Mouse (Mus musculus) embryonic facial prominence, embryonic 15.5 days (tissue): ENCODE measurements around the gene Irak2. TPM values are rescaled to one million over a fixed set of nuclear protein-coding genes. Genes with fewer than 3 reads are reported as not detected.
A peak's percentile ranks its signal among the peaks of the same experiment; 100 is the strongest.

Experiments
- ATAC-seq: fragments of 200-750 bp; cut with Nextera tagmentation; 2 replicates; pipeline ENCODE4 v1.8.0; 2017; ENCODE audit warnings: low read depth, moderate TSS enrichment; ENCODE audit not compliant: insufficient number of reproducible peaks, low FRiP score, low TSS enrichment
- H3K27ac ChIP-seq: fragments of 300-500 bp; sonication (generic); replicated peaks from 2 replicates; pipeline ENCODE4 v1.5.1; 2015; ENCODE audit warnings: mild to moderate bottlenecking, inconsistent platforms
- H3K27me3 ChIP-seq: fragments of 300-500 bp; sonication (generic); 2 replicates; pipeline ENCODE4 v1.6.1; 2015; ENCODE audit warnings: inconsistent platforms
- H3K36me3 ChIP-seq: fragments of 300-500 bp; sonication (generic); 2 replicates; pipeline ENCODE4 v1.6.1; 2015; ENCODE audit warnings: mild to moderate bottlenecking, inconsistent platforms
- H3K4me1 ChIP-seq: fragments of 300-500 bp; sonication (generic); 2 replicates; pipeline ENCODE4 v1.6.1; 2015; ENCODE audit warnings: inconsistent platforms
- H3K4me2 ChIP-seq: fragments of 300-500 bp; sonication (generic); replicated peaks from 2 replicates; pipeline ENCODE4 v1.6.1; 2015; ENCODE audit warnings: mild to moderate bottlenecking, inconsistent platforms
- H3K4me3 ChIP-seq: fragments of 300-500 bp; sonication (generic); replicated peaks from 2 replicates; pipeline ENCODE4 v1.5.1; 2015; ENCODE audit warnings: mild to moderate bottlenecking, inconsistent platforms
- H3K9ac ChIP-seq: fragments of 300-500 bp; sonication (generic); 2 replicates; pipeline ENCODE4 v1.6.1; 2015; ENCODE audit warnings: inconsistent platforms
- H3K9me3 ChIP-seq: fragments of 300-500 bp; sonication (generic); replicated peaks from 2 replicates; pipeline ENCODE4 v1.6.1; 2016; ENCODE audit warnings: inconsistent platforms
- WGBS: fragments of 180-500 bp; shearing (Covaris S2); methylation state at CpG from one replicate; pipeline ENCODE4 v1.1.7; 2015; 5-methylcytosine and 5-hydroxymethylcytosine counted together
- polyA plus RNA-seq: library from polyadenylated mRNA; unstranded; fragments of >200 nt; fragmentation: Nextera tagmentation; extraction: Ambion mirVana; gene quantifications from 2 replicates; pipeline ENCODE4 v1.2.1, GENCODE M21; 2015

Irak2 gene
- polyA plus RNA-seq, 1 experiment from 2014 or later: 4.0 TPM

DNA sequence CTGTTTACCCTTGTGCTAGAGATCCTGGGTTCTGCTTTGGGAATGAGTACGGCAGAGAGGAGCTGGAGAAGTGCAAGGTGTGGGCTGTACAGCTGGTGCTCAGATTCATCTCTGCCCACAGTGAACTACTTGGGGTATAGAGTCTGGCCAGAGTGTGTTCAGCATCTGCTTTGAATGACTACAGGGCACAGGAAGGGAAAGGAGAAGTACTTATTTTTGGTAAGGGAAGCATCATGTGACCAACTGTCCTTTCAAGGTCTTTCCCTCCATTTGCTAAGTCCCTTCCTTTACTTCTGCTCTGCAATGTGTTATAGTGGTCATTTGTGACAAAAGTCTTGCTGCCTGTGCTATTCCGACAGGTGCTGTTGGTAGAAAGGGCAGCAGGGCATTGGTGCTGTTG lies 76.0 kb downstream of the Irak2 start:
- H3K27ac ChIP-seq: no peak overlapping the region
- H3K4me2 ChIP-seq: no peak overlapping the region
- H3K4me3 ChIP-seq: no peak overlapping the region
- H3K9ac ChIP-seq: no peak overlapping the region
- no peaks in the 10 kb centered on the region for H3K27me3 ChIP-seq
- H3K36me3 ChIP-seq: peaks cover 84% of the 10 kb centered on the region
- no peaks in the 10 kb centered on the region for H3K4me1 ChIP-seq
- no peak for ATAC-seq
- H3K9me3 ChIP-seq: no peaks in the 10 kb centered on the region
- 93% methylated on average over 2 of the region's 2 CpGs for WGBS

DNA sequence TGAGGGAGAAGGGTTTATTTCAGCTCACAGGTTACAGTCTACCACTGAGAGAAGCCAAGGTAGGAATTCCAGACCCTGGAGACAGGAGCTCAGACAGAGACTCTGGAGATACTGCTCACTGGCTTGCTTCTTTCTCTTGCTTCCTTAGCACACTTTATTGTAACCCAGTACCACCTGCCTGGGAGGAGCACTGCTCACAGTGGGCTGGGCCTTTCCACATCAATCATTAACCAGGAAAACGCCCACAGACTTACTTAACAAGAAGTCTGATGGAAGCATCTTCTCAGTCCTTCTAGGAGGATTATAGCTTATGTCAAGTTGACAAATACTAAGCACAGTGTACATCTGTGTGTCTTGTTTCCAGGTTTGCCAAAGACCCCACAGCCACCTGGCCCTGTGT lies 76.5 kb downstream of the Irak2 start:
- no peak overlapping the region for H3K27ac ChIP-seq
- no peaks in the 10 kb centered on the region for H3K9me3 ChIP-seq
- no peaks in the 10 kb centered on the region for H3K4me1 ChIP-seq
- H3K4me3 ChIP-seq: no peak overlapping the region
- no peak for ATAC-seq
- no peak overlapping the region for H3K4me2 ChIP-seq
- H3K9ac ChIP-seq: no peak overlapping the region
- peaks cover 79% of the 10 kb centered on the region for H3K36me3 ChIP-seq
- H3K27me3 ChIP-seq: no peaks in the 10 kb centered on the region
- 72% methylated on average over 1 of the region's 1 CpGs for WGBS

DNA sequence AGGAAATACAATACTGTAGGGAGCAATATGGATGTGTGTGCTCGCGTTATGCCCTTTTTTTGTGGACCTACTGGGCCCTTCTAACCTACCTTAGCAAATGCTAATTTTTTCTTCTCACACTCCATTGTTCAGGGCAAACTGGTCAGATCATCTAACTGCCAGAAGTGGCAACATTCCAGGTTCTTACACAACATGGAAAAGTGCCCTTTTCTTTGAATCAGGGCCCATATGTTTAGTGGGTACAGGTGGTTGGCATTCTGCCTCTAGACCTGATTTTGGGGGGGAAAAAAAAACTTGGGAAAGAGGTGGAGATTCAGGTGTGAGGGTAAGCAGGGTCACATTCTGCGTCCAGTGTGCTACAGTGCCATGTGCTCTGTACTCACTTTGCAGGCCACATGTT lies 79.3 kb downstream of the Irak2 start:
- Histone ChIP-seq H3K9ac (no peak overlapping the region), H3K4me1 (no peaks in the 10 kb centered on the region), H3K4me3 (no peak overlapping the region), H3K36me3 (peaks cover 68% of the 10 kb centered on the region), H3K27me3 (no peaks in the 10 kb centered on the region), H3K27ac (no peak overlapping the region), H3K4me2 (no peak overlapping the region), H3K9me3 (no peaks in the 10 kb centered on the region)
- 84% methylated on average over 3 of the region's 3 CpGs for WGBS
- ATAC-seq: no peak

DNA sequence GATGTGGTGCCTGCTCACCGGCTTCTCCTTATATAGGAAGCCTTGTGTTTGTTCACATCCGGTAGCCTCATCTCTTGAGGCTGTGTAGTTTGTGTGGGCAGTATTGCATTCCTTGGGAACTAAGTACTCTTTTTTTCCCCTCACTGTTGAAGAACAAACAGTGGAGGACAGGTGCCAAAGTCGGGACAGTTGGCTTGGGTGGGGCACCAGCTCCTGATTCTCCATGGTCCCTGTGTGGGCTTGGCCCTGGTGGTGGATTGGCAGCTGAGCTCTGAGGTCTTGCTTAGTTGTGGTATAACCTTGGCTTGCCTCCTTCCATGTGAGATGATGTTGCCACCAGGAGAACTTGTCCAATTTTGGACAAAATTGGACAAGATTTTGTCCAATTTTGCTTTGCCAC lies 81.6 kb downstream of the Irak2 start, which contains the start of gene Ghrl:
TSS of gene Ghrl (minus strand) at position 3 of the 400 bp plus-strand sequence.
- Histone ChIP-seq H3K27me3 (no peaks in the 10 kb centered on the region), H3K36me3 (peaks cover 62% of the 10 kb centered on the region), H3K9me3 (no peaks in the 10 kb centered on the region), H3K9ac (no peak within 1 kb of the TSS), H3K27ac (no peak within 1 kb of the TSS), H3K4me1 (no peaks in the 10 kb centered on the region), H3K4me2 (no peak within 1 kb of the TSS), H3K4me3 (no peak within 1 kb of the TSS)
- 86% methylated on average over 3 of the region's 3 CpGs for whole genome bisulfite sequencing
- no peak for ATAC-seq

DNA sequence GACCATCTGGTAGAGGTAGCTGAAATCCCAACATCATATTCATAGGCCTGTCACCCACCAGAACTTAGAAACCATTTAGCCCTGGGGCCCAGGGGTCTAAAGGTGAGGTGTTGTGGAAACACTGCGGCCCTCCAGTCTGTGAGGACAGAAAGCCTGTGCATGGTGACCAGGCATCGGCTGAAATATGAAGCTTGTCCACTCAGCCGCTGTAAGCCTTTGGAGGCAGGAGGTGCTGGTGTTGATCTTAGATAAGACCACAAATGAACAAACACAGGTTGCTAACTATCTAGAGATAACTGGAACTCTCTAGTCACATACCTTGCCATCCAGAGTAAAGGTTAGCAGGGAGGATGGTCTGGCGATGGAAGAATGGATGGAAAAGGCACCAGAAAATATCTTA lies 82.8 kb downstream of the Irak2 start:
- no peak for ATAC-seq
- Histone ChIP-seq H3K27me3 (no peaks in the 10 kb centered on the region), H3K4me3 (no peak overlapping the region), H3K9me3 (no peaks in the 10 kb centered on the region), H3K4me1 (no peaks in the 10 kb centered on the region), H3K9ac (no peak overlapping the region), H3K36me3 (peaks cover 60% of the 10 kb centered on the region), H3K27ac (no peak overlapping the region), H3K4me2 (no peak overlapping the region)
- WGBS: 85% methylated on average over 4 of the region's 4 CpGs

DNA sequence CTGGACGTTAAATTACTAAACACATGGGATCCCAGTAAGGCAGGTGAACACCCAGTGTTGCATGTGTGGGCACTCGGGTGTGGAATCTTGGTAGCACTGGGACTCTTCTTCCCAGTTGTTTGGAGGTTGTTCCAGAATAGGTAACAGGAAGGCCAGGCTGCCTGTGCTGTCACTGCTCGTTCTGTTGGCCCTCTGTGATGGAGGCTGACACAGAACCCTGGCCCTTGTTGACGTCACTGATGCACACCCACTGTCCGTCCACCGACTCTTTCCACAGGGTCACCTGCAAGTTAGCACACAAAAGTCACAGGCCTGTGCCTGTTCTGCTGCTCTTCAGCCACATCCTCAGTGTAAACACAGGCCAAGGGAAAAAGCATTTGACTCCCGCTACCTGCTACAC lies 89.9 kb downstream of the Irak2 start:
- H3K4me2 ChIP-seq: no peak overlapping the region
- H3K9me3 ChIP-seq: no peaks in the 10 kb centered on the region
- H3K36me3 ChIP-seq: peaks cover 94% of the 10 kb centered on the region
- no peaks in the 10 kb centered on the region for H3K27me3 ChIP-seq
- no peak for ATAC-seq
- H3K9ac ChIP-seq: no peak overlapping the region
- 90% methylated on average over 7 of the region's 7 CpGs for WGBS
- H3K4me3 ChIP-seq: no peak overlapping the region
- no peak overlapping the region for H3K27ac ChIP-seq
- no peaks in the 10 kb centered on the region for H3K4me1 ChIP-seq

DNA sequence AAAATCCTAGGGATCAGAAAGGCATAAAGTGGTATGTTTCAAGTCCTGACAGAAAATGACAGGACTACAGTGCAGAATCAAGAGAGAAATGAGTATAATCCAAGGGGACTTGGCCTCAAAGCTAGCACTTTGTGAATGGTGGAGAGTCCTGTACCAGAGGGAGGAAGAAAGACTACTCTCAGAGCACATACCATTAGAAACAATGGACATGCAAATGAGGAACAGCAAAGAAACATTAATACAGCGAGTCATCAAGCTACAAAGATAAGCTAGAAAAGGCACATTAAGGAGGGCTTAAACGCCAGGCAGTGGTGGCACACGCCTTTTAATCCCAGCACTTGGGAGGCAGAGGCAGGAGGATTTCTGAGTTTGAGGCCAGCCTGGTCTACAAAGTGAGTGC lies 93.0 kb downstream of the Irak2 start:
- ATAC-seq: no peak
- WGBS: 90% methylated on average over 3 of the region's 3 CpGs
- Histone ChIP-seq H3K4me2 (no peak overlapping the region), H3K9me3 (no peaks in the 10 kb centered on the region), H3K4me3 (no peak overlapping the region), H3K9ac (no peak overlapping the region), H3K27me3 (no peaks in the 10 kb centered on the region), H3K36me3 (peaks cover 96% of the 10 kb centered on the region), H3K4me1 (no peaks in the 10 kb centered on the region), H3K27ac (no peak overlapping the region)

DNA sequence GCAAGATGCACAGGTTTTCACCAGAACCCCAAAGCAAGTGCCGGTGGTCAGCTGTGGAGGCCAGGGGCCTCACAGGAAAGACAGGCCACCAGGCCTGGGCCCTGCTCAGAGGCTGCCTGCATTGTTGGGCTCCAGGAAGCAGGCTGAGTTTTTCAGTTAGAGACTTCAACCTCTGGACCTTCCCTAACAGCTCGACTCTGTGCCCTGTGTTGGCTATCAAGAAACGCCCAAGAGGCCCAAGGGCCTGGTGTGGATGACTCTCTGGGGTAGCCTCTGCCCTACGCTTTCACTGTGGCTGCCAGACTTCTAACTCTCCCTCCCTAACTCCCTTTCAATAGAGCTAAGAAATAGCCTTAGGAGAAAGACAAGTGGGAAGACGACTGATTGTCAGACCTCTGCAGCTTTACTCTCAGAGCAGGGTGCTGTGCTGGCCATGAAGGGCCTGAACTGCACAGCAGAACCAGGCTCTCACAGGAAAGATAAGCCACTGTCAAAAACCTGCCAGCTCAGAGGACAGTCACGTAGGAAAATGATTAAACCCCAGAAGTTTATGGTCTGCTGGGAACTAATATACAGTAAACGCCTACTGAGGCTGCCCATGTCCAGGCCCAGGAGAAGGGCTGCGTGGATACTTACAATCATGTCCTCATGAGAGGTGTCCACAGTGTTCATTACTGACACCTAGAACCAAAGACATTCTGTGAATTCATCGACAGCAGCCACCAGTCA lies 99.2 kb downstream of the Irak2 start:
- Histone ChIP-seq H3K9me3 (no peaks in the 10 kb centered on the region), H3K27ac (no peak overlapping the region), H3K9ac (no peak overlapping the region), H3K4me3 (no peak overlapping the region), H3K4me2 (no peak overlapping the region), H3K27me3 (no peaks in the 10 kb centered on the region), H3K36me3 (peaks cover 56% of the 10 kb centered on the region), H3K4me1 (peaks cover 14% of the 10 kb centered on the region)
- no peak for ATAC-seq
- 88% methylated on average over 9 of the region's 9 CpGs for WGBS

DNA sequence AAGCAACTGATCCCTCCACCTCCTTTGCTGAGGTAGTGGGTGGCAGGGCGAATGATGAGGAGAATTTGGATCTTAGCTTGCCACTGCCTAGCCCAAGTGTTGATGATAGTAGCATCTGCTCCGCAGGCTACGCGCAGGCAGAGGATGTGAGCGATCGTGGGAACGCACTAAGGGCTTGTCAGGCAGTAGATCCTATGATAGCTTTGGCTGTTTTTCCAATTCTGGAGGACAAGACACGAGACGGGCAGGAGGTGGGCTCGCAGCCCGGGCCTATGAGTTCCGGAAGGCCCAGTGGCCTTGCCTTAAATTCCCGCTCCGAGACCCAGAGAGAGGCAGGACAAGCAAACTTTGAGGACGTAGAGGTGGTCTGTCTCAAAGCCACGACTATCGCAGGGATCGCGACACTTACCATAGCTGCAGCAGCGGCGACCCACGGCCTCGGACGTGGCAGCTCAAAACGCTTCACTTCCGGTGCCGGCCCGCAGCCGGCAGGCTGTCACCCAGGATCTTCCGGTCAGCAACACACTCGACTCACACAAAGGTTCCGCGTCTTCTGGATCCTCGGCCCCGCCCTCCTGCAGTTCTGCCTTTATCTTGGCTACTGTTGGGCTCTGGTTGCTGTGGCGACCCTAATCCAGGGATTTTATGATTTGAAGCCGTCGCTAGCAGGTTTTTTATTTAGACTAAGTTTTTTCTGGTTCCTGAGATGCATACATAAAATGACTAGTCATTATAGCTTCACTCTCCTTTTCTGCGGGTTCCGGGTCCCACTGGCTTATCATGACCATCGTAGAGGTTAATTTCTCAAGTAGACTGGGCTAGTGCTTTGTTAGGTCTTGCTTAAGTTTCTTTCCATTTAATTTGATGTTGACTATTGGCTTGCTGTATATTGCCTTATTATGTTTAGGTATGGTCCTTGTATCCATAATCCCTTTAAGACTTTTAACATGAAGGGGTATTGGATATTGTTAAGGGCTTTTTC lies 102.3 kb downstream of the Irak2 start, which contains the start of gene Sec13:
TSS of gene Sec13 (minus strand) at position 508 of the 982 bp plus-strand sequence.
- WGBS: 7% methylated on average over 41 of the region's 41 CpGs
- Histone ChIP-seq H3K4me3 (peak within 1 kb of the TSS; percentile 86), H3K4me2 (peak within 1 kb of the TSS; percentile 77), H3K4me1 (peaks cover 14% of the 10 kb centered on the region), H3K9me3 (no peaks in the 10 kb centered on the region), H3K27me3 (no peaks in the 10 kb centered on the region), H3K27ac (peak within 1 kb of the TSS; percentile 80), H3K36me3 (peaks cover 28% of the 10 kb centered on the region), H3K9ac (peak within 1 kb of the TSS; percentile 87)
- peak; percentile 74; the same call in 1 of the 2 replicates for ATAC-seq

DNA sequence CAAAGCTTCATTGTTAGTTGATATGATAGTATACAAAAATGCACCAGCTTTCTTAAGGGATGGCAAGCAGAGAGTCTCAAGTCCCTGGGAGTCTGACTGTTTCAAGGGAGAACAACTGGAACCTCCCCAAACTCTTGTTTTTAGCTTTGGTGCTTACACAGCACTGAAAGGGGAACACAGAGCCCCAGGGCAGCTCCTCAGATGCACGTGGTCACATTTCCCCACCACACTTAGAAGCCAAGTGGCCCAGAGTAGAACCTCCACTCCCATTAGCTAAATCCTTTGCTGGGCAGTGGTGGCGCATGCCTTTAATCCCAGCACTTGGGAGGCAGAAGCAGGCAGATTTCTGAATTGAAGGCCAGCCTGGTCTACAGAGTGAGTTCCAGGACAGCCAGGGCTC lies 103.2 kb downstream of the Irak2 start:
- H3K4me3 ChIP-seq: no peak overlapping the region
- no peak overlapping the region for H3K4me2 ChIP-seq
- H3K27me3 ChIP-seq: peaks cover 3% of the 10 kb centered on the region
- H3K9ac ChIP-seq: no peak overlapping the region
- peaks cover 14% of the 10 kb centered on the region for H3K4me1 ChIP-seq
- H3K27ac ChIP-seq: no peak overlapping the region
- WGBS: 67% methylated on average over 2 of the region's 2 CpGs
- ATAC-seq: no peak
- H3K9me3 ChIP-seq: no peaks in the 10 kb centered on the region
- H3K36me3 ChIP-seq: peaks cover 20% of the 10 kb centered on the region

DNA sequence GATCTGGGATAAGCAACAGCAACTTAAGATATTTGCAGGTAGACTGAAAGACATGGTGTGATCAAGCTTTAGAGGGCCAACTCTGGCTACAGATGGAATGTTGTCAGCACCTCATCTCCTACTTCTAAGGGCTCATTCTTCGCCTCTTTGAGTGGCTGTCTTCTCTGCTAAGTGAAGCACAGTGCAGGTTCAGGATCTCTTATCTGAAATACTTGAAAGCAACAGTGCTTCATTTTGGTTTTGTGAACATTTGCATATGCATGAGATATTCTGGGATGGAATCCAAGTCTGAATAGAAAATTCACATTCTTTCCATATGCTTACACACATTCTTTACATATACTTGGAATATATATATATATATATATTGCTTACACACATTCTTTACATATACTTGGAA lies 104.1 kb downstream of the Irak2 start:
- no peak overlapping the region for H3K4me2 ChIP-seq
- H3K9ac ChIP-seq: no peak overlapping the region
- H3K36me3 ChIP-seq: peaks cover 12% of the 10 kb centered on the region
- no peak overlapping the region for H3K27ac ChIP-seq
- no peak for ATAC-seq
- H3K27me3 ChIP-seq: peaks cover 6% of the 10 kb centered on the region
- peaks cover 14% of the 10 kb centered on the region for H3K4me1 ChIP-seq
- no peaks in the 10 kb centered on the region for H3K9me3 ChIP-seq
- 84% methylated on average over 1 of the region's 1 CpGs for WGBS
- no peak overlapping the region for H3K4me3 ChIP-seq
